Mouse (Mus musculus): ENCODE data around the gene Plin4. TPM values are rescaled to one million over a fixed set of nuclear protein-coding genes. Genes with fewer than 3 reads are reported as not detected.

Gene Plin4
- polyA plus RNA-seq, 1 experiment from 2014 or later, result 0.10 TPM

Other genes with a start within 250 kb of the Plin4 start
- gene Zfp119a, start 230.9 kb downstream of the Plin4 start, polyA plus RNA-seq (2014; fragmentation: Nextera tagmentation; extraction: Ambion mirVana), result 6.2 and 7.7 TPM in 2 replicates
- 9.4 and 9.6 TPM in 2 replicates for gene Zfp959, start 217.7 kb downstream of the Plin4 start, polyA plus RNA-seq (2014; fragmentation: Nextera tagmentation; extraction: Ambion mirVana)
- gene Zfp119b, start 160.3 kb downstream of the Plin4 start, polyA plus RNA-seq (2014; fragmentation: Nextera tagmentation; extraction: Ambion mirVana), result 3.6 and 4.1 TPM in 2 replicates
- gene Ebi3, start 157.2 kb downstream of the Plin4 start, polyA plus RNA-seq (2014; fragmentation: Nextera tagmentation; extraction: Ambion mirVana), result 0.19 and 0.20 TPM in 2 replicates
- gene Yju2, start 150.7 kb downstream of the Plin4 start, polyA plus RNA-seq (2014; fragmentation: Nextera tagmentation; extraction: Ambion mirVana), result 15.5 and 18.1 TPM in 2 replicates
- gene Shd, start 139.3 kb downstream of the Plin4 start, polyA plus RNA-seq (2014; fragmentation: Nextera tagmentation; extraction: Ambion mirVana), result 10.8 and 11.9 TPM in 2 replicates
- 5.0 and 5.2 TPM in 2 replicates for gene Fsd1, start 123.3 kb downstream of the Plin4 start, polyA plus RNA-seq (2014; fragmentation: Nextera tagmentation; extraction: Ambion mirVana)
- gene Stap2, start 104.2 kb downstream of the Plin4 start, polyA plus RNA-seq (2014; fragmentation: Nextera tagmentation; extraction: Ambion mirVana), result 7.2 and 8.1 TPM in 2 replicates
- gene Mpnd, start 104.1 kb downstream of the Plin4 start, polyA plus RNA-seq (2014; fragmentation: Nextera tagmentation; extraction: Ambion mirVana), result 67.6 and 68.3 TPM in 2 replicates
- 89.9 and 90.6 TPM in 2 replicates for gene Sh3gl1, start 73.2 kb downstream of the Plin4 start, polyA plus RNA-seq (2014; fragmentation: Nextera tagmentation; extraction: Ambion mirVana)
- 13.4 and 13.5 TPM in 2 replicates for gene Chaf1a, start 69.4 kb downstream of the Plin4 start, polyA plus RNA-seq (2014; fragmentation: Nextera tagmentation; extraction: Ambion mirVana)
- 37.3 and 39.4 TPM in 2 replicates for gene Ubxn6, start 34.8 kb downstream of the Plin4 start, polyA plus RNA-seq (2014; fragmentation: Nextera tagmentation; extraction: Ambion mirVana)
- gene Hdgfl2, start 30.2 kb downstream of the Plin4 start, polyA plus RNA-seq (2014; fragmentation: Nextera tagmentation; extraction: Ambion mirVana), result 77.2 and 82.9 TPM in 2 replicates
- gene Plin5, start 7.8 kb upstream of the Plin4 start, polyA plus RNA-seq (2014; fragmentation: Nextera tagmentation; extraction: Ambion mirVana), result 0.18 and 0.33 TPM in 2 replicates
- not detected in 2 replicates for gene Lrg1, start 12.2 kb upstream of the Plin4 start, polyA plus RNA-seq (2014; fragmentation: Nextera tagmentation; extraction: Ambion mirVana)
- 0.11 and 0.33 TPM in 2 replicates for gene Sema6b, start 30.5 kb upstream of the Plin4 start, polyA plus RNA-seq (2014; fragmentation: Nextera tagmentation; extraction: Ambion mirVana)
- 4.7 and 6.0 TPM in 2 replicates for gene Tnfaip8l1, start 52.7 kb upstream of the Plin4 start, polyA plus RNA-seq (2014; fragmentation: Nextera tagmentation; extraction: Ambion mirVana)
- gene Mydgf, start 74.1 kb upstream of the Plin4 start, polyA plus RNA-seq (2014; fragmentation: Nextera tagmentation; extraction: Ambion mirVana), result 78.6 and 87.8 TPM in 2 replicates
- 21.4 and 23.2 TPM in 2 replicates for gene Dpp9, start 109.1 kb upstream of the Plin4 start, polyA plus RNA-seq (2014; fragmentation: Nextera tagmentation; extraction: Ambion mirVana)
- 17.9 and 19.3 TPM in 2 replicates for gene Fem1a, start 147.0 kb upstream of the Plin4 start, polyA plus RNA-seq (2014; fragmentation: Nextera tagmentation; extraction: Ambion mirVana)
- 10.4 and 11.4 TPM in 2 replicates for gene Ticam1, start 167.0 kb upstream of the Plin4 start, polyA plus RNA-seq (2014; fragmentation: Nextera tagmentation; extraction: Ambion mirVana)
- 58.8 and 77.3 TPM in 2 replicates for gene Plin3, start 183.1 kb upstream of the Plin4 start, polyA plus RNA-seq (2014; fragmentation: Nextera tagmentation; extraction: Ambion mirVana)
- not detected in 2 replicates for gene Arrdc5, start 190.5 kb upstream of the Plin4 start, polyA plus RNA-seq (2014; fragmentation: Nextera tagmentation; extraction: Ambion mirVana)
- gene Uhrf1, start 193.5 kb upstream of the Plin4 start, polyA plus RNA-seq (2014; fragmentation: Nextera tagmentation; extraction: Ambion mirVana), result 53.0 and 62.4 TPM in 2 replicates
- gene Kdm4b, start 216.3 kb upstream of the Plin4 start, polyA plus RNA-seq (2014; fragmentation: Nextera tagmentation; extraction: Ambion mirVana), result 19.6 and 22.8 TPM in 2 replicates